Mouse (Mus musculus): ENCODE measurements around the gene A830018L16Rik. TPM values are rescaled to one million over a fixed set of nuclear protein-coding genes. Genes with fewer than 3 reads are reported as not detected.

A830018L16Rik gene
- not detected in 2 replicates for polyA plus RNA-seq (2012)

DNA sequence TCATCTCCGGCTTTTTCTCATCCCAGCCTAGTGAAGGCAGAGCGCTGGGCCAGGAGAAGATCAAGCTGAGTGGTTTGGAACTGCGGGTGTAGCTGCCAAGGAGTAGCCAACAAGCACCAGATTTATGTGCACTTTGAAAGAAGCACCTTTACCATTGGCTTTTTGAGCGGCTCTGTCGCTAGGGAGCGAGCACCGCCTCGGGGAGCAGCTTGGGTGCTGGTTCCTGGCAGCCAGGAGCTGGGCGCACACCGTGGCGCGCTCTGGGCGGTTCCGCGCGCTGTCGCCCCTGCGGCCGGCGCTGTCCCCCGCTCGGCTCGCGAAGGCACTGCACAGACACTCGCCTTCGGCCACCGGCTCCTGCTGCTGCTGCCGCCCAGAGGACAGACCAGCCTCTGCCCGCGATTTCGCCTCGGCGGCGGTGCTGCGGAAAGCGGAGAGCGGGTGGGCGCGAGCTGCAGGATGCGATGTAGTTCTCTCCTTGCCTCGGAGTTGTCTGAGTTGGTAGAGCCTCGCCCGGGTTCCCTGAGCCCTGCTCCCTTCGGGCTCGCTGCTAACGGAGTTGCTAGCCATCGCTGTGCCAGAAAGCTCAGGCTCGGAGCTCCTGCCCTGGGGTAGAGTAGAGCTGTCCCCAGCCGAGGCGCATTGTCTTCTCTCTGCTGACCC lies at the start of gene A830018L16Rik:
A830018L16Rik (plus strand) TSS at position 212 of the 663 bp plus-strand sequence.

